Mouse (Mus musculus) right cerebral cortex, postnatal 10 days (tissue): ENCODE results near the gene Arhgap9.
A peak's percentile ranks its signal among the peaks of the same experiment; 100 is the strongest.
"Not testable (repeated sequence)": the region's sequence is repeated elsewhere in the genome, so short reads cannot be mapped to it uniquely, and the experiment has no call there.

ENCODE experiments used
- DNase-seq, 2 experiments: peaks; one replicate each; pipeline ENCODE4 v3.0.0; 2021; ENCODE audit warnings: low spot score in 2 of 2

Arhgap9 gene

GRCm38 (mm10) chr10:127291881-127292638 lies 29.7 kb upstream of the Arhgap9 start:
- no peak for DNase-seq

GRCm38 (mm10) chr10:127292987-127293538 lies 28.7 kb upstream of the Arhgap9 start:
- no peak for DNase-seq

GRCm38 (mm10) chr10:127293590-127294113 lies 28.1 kb upstream of the Arhgap9 start:
- DNase-seq: no peak

- DNase-seq: no peak
Measured at GRCm38 (mm10) chr10:127294895-127295510, 26.8 kb upstream of the Arhgap9 start.

- DNase-seq: no peak
Measured at GRCm38 (mm10) chr10:127295986-127296794, 25.6 kb upstream of the Arhgap9 start.

GRCm38 (mm10) chr10:127297015-127297871 lies 24.5 kb upstream of the Arhgap9 start:
- no peak for DNase-seq

- DNase-seq: no peak
Measured at GRCm38 (mm10) chr10:127300361-127300760, 21.4 kb upstream of the Arhgap9 start.

- no peak for DNase-seq
Measured at GRCm38 (mm10) chr10:127303136-127303535, 18.6 kb upstream of the Arhgap9 start.

- DNase-seq: not testable (repeated sequence)
Measured at GRCm38 (mm10) chr10:127309167-127309566, 12.6 kb upstream of the Arhgap9 start.

GRCm38 (mm10) chr10:127310523-127311475 lies 11.0 kb upstream of the Arhgap9 start:
- DNase-seq: no peak

- DNase-seq: peak; percentile 96 to 97
Measured at GRCm38 (mm10) chr10:127311476-127312355, 10.0 kb upstream of the Arhgap9 start, which contains the start of gene Mars. Gene Mars, minus strand, starts transcription at chr10:127311786.

GRCm38 (mm10) chr10:127312356-127312676 lies 9.4 kb upstream of the Arhgap9 start:
- DNase-seq: peak; percentile 84 to 85

GRCm38 (mm10) chr10:127312858-127313257 lies 8.9 kb upstream of the Arhgap9 start:
- DNase-seq: no peak

- not testable (repeated sequence) for DNase-seq
Measured at GRCm38 (mm10) chr10:127313516-127313915, 8.2 kb upstream of the Arhgap9 start.

- not testable (repeated sequence) for DNase-seq
Measured at GRCm38 (mm10) chr10:127314950-127315349, 6.8 kb upstream of the Arhgap9 start.

GRCm38 (mm10) chr10:127317277-127317676 lies 4.5 kb upstream of the Arhgap9 start:
- DNase-seq: no peak

GRCm38 (mm10) chr10:127318009-127318408 lies 3.8 kb upstream of the Arhgap9 start:
- DNase-seq: no peak

- DNase-seq: no peak
Measured at GRCm38 (mm10) chr10:127319969-127320368, 1.8 kb upstream of the Arhgap9 start.

- no peak for DNase-seq
Measured at GRCm38 (mm10) chr10:127322178-127322577, 414 bp downstream of the Arhgap9 start.
